Mouse (Mus musculus): ENCODE data around the gene Map2k4. TPM values are rescaled to one million over a fixed set of nuclear protein-coding genes. Genes with fewer than 3 reads are reported as not detected.

Map2k4 gene
- polyA plus RNA-seq, 1 experiment from 2014 or later = 51.1 TPM

GRCm38 (mm10) chr11:65651426-65651825 lies 136.7 kb downstream of the Map2k4 start:
- ATAC-seq = no peak
- DNase-seq (ENCODE audit: low read depth, low spot score) = no peak
- ChIA-PET CTCF (interaction anchor here (0.8 kb wide), 1 partner anchor 27 kb away, joined by 3 read pairs; no protein-coding TSS in a partner anchor), POLR2A (interaction anchor here (0.6 kb wide), 1 partner anchor 1570 kb away, joined by 3 read pairs; no protein-coding TSS in a partner anchor)
- TF ChIP-seq CTCF (IDR thresholded peaks at IDR 0.05) = no peak
- in situ Hi-C loops (cut with MboI; ENCODE audit: low pct_unique_long_range_greater_than_20kb) = no loop called here
- peaks cover 9% of the 10 kb centered on the region for H3K27me3 ChIP-seq

GRCm38 (mm10) chr11:65649956-65650715 lies 138.0 kb downstream of the Map2k4 start:
- ChIA-PET CTCF (no interaction called here), POLR2A (no interaction called here)
- in situ Hi-C loops (cut with MboI; ENCODE audit: low pct_unique_long_range_greater_than_20kb) = loop anchor here (25.0 kb wide), 1 partner anchor 388 kb away; the partner anchor contains the start of gene Myocd
- DNase-seq (ENCODE audit: low read depth, low spot score) (no peak), ATAC-seq (no peak)
- no peak for TF ChIP-seq CTCF (IDR thresholded peaks at IDR 0.05)
- H3K27me3 ChIP-seq = peaks cover 17% of the 10 kb centered on the region

GRCm38 (mm10) chr11:65649469-65649868 lies 138.6 kb downstream of the Map2k4 start:
- DNase-seq (ENCODE audit: low read depth, low spot score) (no peak), ATAC-seq (no peak)
- TF ChIP-seq CTCF (IDR thresholded peaks at IDR 0.05) = no peak
- ChIA-PET CTCF (no interaction called here), POLR2A (no interaction called here)
- in situ Hi-C loops (cut with MboI; ENCODE audit: low pct_unique_long_range_greater_than_20kb) = loop anchor here (25.0 kb wide), 1 partner anchor 387 kb away; the partner anchor contains the start of gene Myocd
- H3K27me3 ChIP-seq = peaks cover 17% of the 10 kb centered on the region

- ATAC-seq (no peak), DNase-seq (ENCODE audit: low read depth, low spot score) (no peak)
- peaks cover 17% of the 10 kb centered on the region for H3K27me3 ChIP-seq
- in situ Hi-C loops (cut with MboI; ENCODE audit: low pct_unique_long_range_greater_than_20kb) = loop anchor here (25.0 kb wide), 1 partner anchor 384 kb away; the partner anchor contains the start of gene Myocd
- POLR2A ChIA-PET = no interaction called here
- no peak for TF ChIP-seq CTCF (IDR thresholded peaks at IDR 0.05)
- CTCF ChIA-PET = no interaction called here
Observed at GRCm38 (mm10) chr11:65646314-65646713, 141.8 kb downstream of the Map2k4 start.

- POLR2A ChIA-PET = no interaction called here
- ATAC-seq (no peak), DNase-seq (ENCODE audit: low read depth, low spot score) (no peak)
- CTCF ChIA-PET = interaction anchor here (1.3 kb wide), 1 partner anchor 13 kb away, joined by 3 read pairs; no protein-coding TSS in a partner anchor
- in situ Hi-C loops (cut with MboI; ENCODE audit: low pct_unique_long_range_greater_than_20kb) = loop anchor here (25.0 kb wide), 1 partner anchor 382 kb away; the partner anchor contains the start of gene Myocd
- no peak for TF ChIP-seq CTCF (IDR thresholded peaks at IDR 0.05)
- H3K27me3 ChIP-seq = peaks cover 21% of the 10 kb centered on the region
Observed at GRCm38 (mm10) chr11:65644539-65644938, 143.6 kb downstream of the Map2k4 start.

- no peak for DNase-seq (ENCODE audit: low read depth, low spot score)
- in situ Hi-C loops (cut with MboI; ENCODE audit: low pct_unique_long_range_greater_than_20kb) = loop anchor here (25.0 kb wide), 1 partner anchor 378 kb away; the partner anchor contains the start of gene Myocd
- no peak for TF ChIP-seq CTCF (IDR thresholded peaks at IDR 0.05)
- peaks cover 14% of the 10 kb centered on the region for H3K27me3 ChIP-seq
- ATAC-seq = no peak
- ChIA-PET POLR2A (no interaction called here), CTCF (no interaction called here)
Observed at GRCm38 (mm10) chr11:65640261-65640660, 147.8 kb downstream of the Map2k4 start.

Other genes starting within 250 kb of the Map2k4 start
- gene Zkscan6, start 18.9 kb upstream of the Map2k4 start, polyA plus RNA-seq (2021) = 10.4 TPM

Data from Patski (cell line).